Mouse (Mus musculus) heart, embryonic 16.5 days (tissue): Measurements from ENCODE around the gene Smim4. TPM values are rescaled to one million over a fixed set of nuclear protein-coding genes. Genes with fewer than 3 reads are reported as not detected.

Experiments used
- ATAC-seq: fragments of 200-750 bp; cut with Nextera tagmentation; replicated peaks from 2 replicates; pipeline ENCODE4 v1.8.0; 2017; ENCODE audit warnings: moderate number of reproducible peaks; ENCODE audit not compliant: insufficient read depth, low FRiP score; ENCODE audit errors: extremely low read depth
- H3K27ac ChIP-seq: fragments of 300-500 bp; sonication (generic); 2 replicates; pipeline ENCODE4 v1.5.1; 2014; ENCODE audit warnings: mild to moderate bottlenecking, low read length, control low read depth, moderate library complexity
- H3K27me3 ChIP-seq: fragments of 300-500 bp; sonication (generic); 2 replicates; pipeline ENCODE4 v1.6.1; 2014; ENCODE audit warnings: low read length, mixed read lengths; ENCODE audit not compliant: control insufficient read depth, insufficient read depth
- H3K36me3 ChIP-seq: fragments of 300-500 bp; sonication (generic); 2 replicates; pipeline ENCODE4 v1.6.1; 2014; ENCODE audit not compliant: control insufficient read depth, insufficient read depth
- H3K4me1 ChIP-seq: fragments of 300-500 bp; sonication (generic); 2 replicates; pipeline ENCODE4 v1.6.1; 2014; ENCODE audit warnings: low read length, mixed read lengths; ENCODE audit not compliant: control insufficient read depth, insufficient read depth
- H3K4me2 ChIP-seq: fragments of 300-500 bp; sonication (generic); 2 replicates; pipeline ENCODE4 v1.6.1; 2014; ENCODE audit warnings: low read depth, mild to moderate bottlenecking, control low read depth, low read length
- H3K4me3 ChIP-seq: fragments of 300-500 bp; sonication (generic); 2 replicates; pipeline ENCODE4 v1.5.1; 2014; ENCODE audit warnings: mild to moderate bottlenecking, control low read depth, low read length
- H3K9ac ChIP-seq: fragments of 300-500 bp; sonication (generic); 2 replicates; pipeline ENCODE4 v1.6.1; 2014; ENCODE audit warnings: low read length, control low read depth
- H3K9me3 ChIP-seq: fragments of 300-500 bp; sonication (generic); replicated peaks from 2 replicates; pipeline ENCODE4 v1.6.1; 2016; ENCODE audit warnings: low read length; ENCODE audit not compliant: control insufficient read depth
- WGBS: fragments of 180-500 bp; shearing (Covaris S2); extraction: QIAGEN DNeasy Blood & Tissue Kit; methylation state at CpG from one replicate; pipeline ENCODE4 v1.1.7; 2014; 5-methylcytosine and 5-hydroxymethylcytosine counted together
- polyA plus RNA-seq: library from polyadenylated mRNA; unstranded; fragments of >200 nt; fragmentation: Nextera tagmentation; extraction: Ambion mirVana; gene quantifications from 2 replicates; pipeline ENCODE4 v1.2.1, GENCODE M21; 2015

Smim4 gene
- polyA plus RNA-seq, 1 experiment from 2014 or later = 95.8 TPM

GRCm38 (mm10) chr14:31135495-31136410 is 7.0 kb upstream of the Smim4 start:
- no peaks in the 10 kb centered on the region for H3K27me3 ChIP-seq
- H3K4me2 ChIP-seq = no peak overlapping the region
- H3K9ac ChIP-seq = no peak overlapping the region
- no peaks in the 10 kb centered on the region for H3K9me3 ChIP-seq
- peaks cover 48% of the 10 kb centered on the region for H3K36me3 ChIP-seq
- H3K4me1 ChIP-seq = peaks cover 26% of the 10 kb centered on the region
- no peak overlapping the region for H3K4me3 ChIP-seq
- no peak for ATAC-seq
- H3K27ac ChIP-seq = no peak overlapping the region
- 94% methylated on average over 34 of the region's 34 CpGs for WGBS

GRCm38 (mm10) chr14:31134015-31135000 is 5.6 kb upstream of the Smim4 start:
- H3K27me3 ChIP-seq = no peaks in the 10 kb centered on the region
- no peak overlapping the region; the same call in 1 of the 2 replicates for H3K4me2 ChIP-seq
- H3K4me3 ChIP-seq = no peak overlapping the region
- H3K9ac ChIP-seq = no peak overlapping the region
- peaks cover 40% of the 10 kb centered on the region for H3K36me3 ChIP-seq
- H3K27ac ChIP-seq = peak overlapping the region; percentile 0; the same call in 1 of the 2 replicates
- 79% methylated on average over 25 of the region's 25 CpGs for WGBS
- no peaks in the 10 kb centered on the region for H3K9me3 ChIP-seq
- H3K4me1 ChIP-seq = peaks cover 36% of the 10 kb centered on the region
- ATAC-seq = no peak

GRCm38 (mm10) chr14:31133023-31133665 is 4.4 kb upstream of the Smim4 start:
- H3K4me1 ChIP-seq = peaks cover 34% of the 10 kb centered on the region
- no peaks in the 10 kb centered on the region for H3K27me3 ChIP-seq
- H3K9ac ChIP-seq = peak overlapping the region; percentile 33; the same call in 1 of the 2 replicates
- no peak overlapping the region for H3K4me3 ChIP-seq
- H3K9me3 ChIP-seq = no peaks in the 10 kb centered on the region
- WGBS = 54% methylated on average over 11 of the region's 11 CpGs
- ATAC-seq = no peak
- peak overlapping the region; percentile 78 for H3K4me2 ChIP-seq
- peaks cover 29% of the 10 kb centered on the region for H3K36me3 ChIP-seq
- H3K27ac ChIP-seq = peak overlapping the region; percentile 40

DNA sequence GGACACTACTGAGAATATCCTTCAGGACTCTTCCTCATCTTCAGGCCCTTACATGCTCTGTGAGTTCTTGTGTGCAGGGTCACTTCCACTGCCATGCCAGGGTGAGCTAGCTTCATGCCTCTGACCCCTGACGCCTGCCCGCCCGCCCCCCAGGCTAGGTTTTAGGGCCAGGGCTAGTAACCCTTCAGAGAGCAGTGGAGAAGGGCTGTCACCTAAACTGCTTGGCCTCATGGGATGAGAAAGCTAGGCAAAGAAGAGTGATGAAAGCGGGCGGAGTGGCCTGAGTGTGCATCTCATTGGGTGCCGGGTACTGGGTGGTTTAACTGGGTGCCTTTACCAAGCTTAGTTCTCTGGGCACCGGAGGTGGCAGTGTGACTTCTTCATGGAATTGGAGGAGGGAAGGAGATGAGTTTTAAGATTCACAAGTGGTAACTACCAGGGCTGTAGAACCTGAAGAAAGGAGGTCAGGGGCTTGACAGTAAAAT is 3.8 kb upstream of the Smim4 start:
- no peak for ATAC-seq
- WGBS = 81% methylated on average over 7 of the region's 7 CpGs
- Histone ChIP-seq H3K4me2 (peak overlapping the region; percentile 78), H3K9ac (peak overlapping the region; percentile 45), H3K36me3 (peaks cover 27% of the 10 kb centered on the region), H3K4me1 (peaks cover 34% of the 10 kb centered on the region), H3K9me3 (no peaks in the 10 kb centered on the region), H3K27me3 (no peaks in the 10 kb centered on the region), H3K4me3 (peak overlapping the region; percentile 71; the same call in 1 of the 2 replicates), H3K27ac (peak overlapping the region; percentile 40)

DNA sequence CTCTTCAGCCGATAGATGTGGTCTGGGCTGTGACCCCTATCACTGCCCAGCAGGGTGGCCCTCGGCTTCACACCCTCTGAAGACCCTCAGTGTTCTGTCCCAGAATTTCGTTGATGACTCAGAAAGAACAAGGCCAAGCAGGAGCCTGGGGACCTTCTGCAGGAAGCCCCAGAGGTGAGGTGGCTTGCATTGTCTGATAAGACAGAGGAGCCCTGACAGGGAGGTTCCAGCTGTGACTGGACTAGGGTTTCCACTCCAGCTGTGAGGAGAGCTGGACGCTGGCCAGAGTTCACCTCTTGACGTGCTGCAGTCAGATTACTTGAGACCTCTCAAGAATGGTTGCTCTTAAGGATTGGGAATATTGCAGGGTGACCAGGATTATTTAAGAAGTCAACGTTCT is 3.3 kb upstream of the Smim4 start:
- H3K36me3 ChIP-seq = peaks cover 22% of the 10 kb centered on the region
- H3K9ac ChIP-seq = peak overlapping the region; percentile 86
- 6% methylated on average over 6 of the region's 6 CpGs for WGBS
- H3K4me1 ChIP-seq = peaks cover 39% of the 10 kb centered on the region
- H3K27me3 ChIP-seq = no peaks in the 10 kb centered on the region
- no peaks in the 10 kb centered on the region for H3K9me3 ChIP-seq
- peak overlapping the region; percentile 71 for H3K4me3 ChIP-seq
- ATAC-seq = no peak
- H3K4me2 ChIP-seq = peak overlapping the region; percentile 78
- H3K27ac ChIP-seq = peak overlapping the region; percentile 76; the same call in 1 of the 2 replicates

DNA sequence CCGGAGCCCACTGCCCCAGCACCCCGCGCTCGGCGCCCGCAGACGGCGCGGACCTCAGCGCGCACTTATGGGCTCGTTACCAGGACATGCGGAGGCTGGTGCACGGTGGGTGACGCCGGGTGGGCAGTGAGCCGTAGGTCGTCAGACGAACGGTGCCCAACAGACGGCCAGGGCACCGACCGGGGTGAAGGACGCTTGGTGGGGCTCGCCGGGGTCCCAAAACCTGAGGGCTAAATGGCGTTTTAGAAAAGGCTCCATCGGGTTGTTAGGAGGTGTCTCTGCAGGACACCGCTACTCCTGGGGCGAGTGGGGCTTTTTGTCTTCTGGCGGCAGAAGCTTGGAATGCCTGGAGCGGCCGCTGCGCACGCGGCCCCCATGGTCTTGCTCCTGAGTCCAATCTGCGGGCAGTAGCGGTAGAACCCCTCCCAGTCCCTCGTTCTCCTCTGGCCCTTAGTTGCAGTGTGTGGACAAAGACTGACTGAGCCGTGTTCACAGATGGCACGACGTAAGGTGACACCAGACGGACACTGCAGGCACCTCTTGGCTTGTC is 2.6 kb upstream of the Smim4 start:
- peak overlapping the region; percentile 71 for H3K4me3 ChIP-seq
- no peak for ATAC-seq
- under 1% methylated on average over 42 of the region's 43 CpGs for WGBS
- peak overlapping the region; percentile 86 for H3K9ac ChIP-seq
- H3K4me1 ChIP-seq = peaks cover 43% of the 10 kb centered on the region
- H3K27me3 ChIP-seq = no peaks in the 10 kb centered on the region
- peak overlapping the region; percentile 76 for H3K27ac ChIP-seq
- peak overlapping the region; percentile 78 for H3K4me2 ChIP-seq
- H3K9me3 ChIP-seq = no peaks in the 10 kb centered on the region
- peaks cover 15% of the 10 kb centered on the region for H3K36me3 ChIP-seq

DNA sequence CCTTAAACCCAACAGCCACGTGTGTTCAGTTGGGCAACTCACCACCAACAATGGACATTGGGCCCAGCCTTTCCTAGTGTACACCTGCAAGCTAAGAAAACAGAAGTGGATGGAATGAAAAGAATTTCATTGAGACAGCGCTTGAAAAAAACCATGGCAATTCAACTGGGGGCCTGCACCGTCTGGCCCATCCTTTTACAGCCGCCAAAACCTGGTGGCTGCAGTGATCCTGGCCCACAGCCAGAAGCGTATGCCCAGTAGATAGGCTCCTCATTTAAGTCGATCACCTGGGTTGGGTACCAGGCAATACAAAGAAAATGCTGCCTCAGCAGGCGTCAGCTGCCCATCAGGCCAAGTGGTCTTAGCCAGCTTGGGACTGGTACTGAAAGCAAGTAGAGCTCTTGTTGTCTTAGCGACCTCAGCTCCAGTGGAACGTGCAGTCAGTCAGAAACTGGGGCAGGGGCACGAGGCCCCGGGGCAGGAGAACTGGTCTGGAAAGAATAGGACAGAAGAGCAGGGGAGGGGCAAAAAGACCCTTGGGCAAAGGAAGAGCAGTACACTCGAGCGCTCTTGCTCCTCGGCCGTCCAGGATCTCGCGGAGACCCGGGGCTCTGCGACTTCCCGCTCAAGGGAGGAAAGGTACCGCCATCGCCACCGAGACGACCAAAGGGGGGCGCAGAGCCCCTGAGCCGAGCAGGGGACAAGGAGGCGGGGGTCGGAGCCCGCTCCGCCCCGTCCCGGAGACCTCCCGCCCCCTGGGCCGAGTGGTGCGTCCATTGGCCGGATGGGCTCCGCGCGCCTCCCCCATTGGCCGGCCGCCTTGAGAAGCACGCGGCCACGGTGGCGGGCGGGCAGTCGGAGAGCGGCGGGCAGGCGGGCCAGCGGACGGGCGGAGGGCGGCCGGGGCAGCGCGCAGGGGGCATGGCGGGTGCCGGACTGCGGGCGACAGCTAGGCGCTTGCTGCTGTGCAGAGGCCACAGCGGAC is 1.8 kb upstream of the Smim4 start, which contains the start of gene Nt5dc2:
Nt5dc2 (plus strand) TSS at position 818 of the 985 bp plus-strand sequence.
- peaks cover 50% of the 10 kb centered on the region for H3K4me1 ChIP-seq
- H3K4me3 ChIP-seq = peak within 1 kb of the TSS; percentile 71
- no peaks in the 10 kb centered on the region for H3K27me3 ChIP-seq
- H3K27ac ChIP-seq = peak within 1 kb of the TSS; percentile 83
- H3K9ac ChIP-seq = peak within 1 kb of the TSS; percentile 86
- 3% methylated on average over 45 of the region's 63 CpGs for WGBS
- H3K4me2 ChIP-seq = peak within 1 kb of the TSS; percentile 78
- H3K9me3 ChIP-seq = no peaks in the 10 kb centered on the region
- peaks cover 7% of the 10 kb centered on the region for H3K36me3 ChIP-seq
- ATAC-seq = peak; percentile 77
